Mouse (Mus musculus) lung, adult 2 months (tissue): ENCODE measurements around the gene Gse1.

Experiments used
- CTCF ChIP-seq: fragments of 200-500 bp; IDR thresholded peaks from 2 replicates; pipeline ENCODE4 v1.5.1; 2011; ENCODE audit warnings: mild to moderate bottlenecking, low read length, control low read depth; ENCODE audit not compliant: insufficient read depth
- POLR2A ChIP-seq: fragments of 200-500 bp; IDR thresholded peaks from 2 replicates; pipeline ENCODE4 v1.6.1; 2011; ENCODE audit warnings: low read depth, mild to moderate bottlenecking, control low read depth, low read length, borderline replicate concordance; ENCODE audit errors: extremely low read depth

GRCm38 (mm10) chr8:120232913-120233312 lies 4.7 kb downstream of the Gse1 start:
- TF ChIP-seq POLR2A (no peak), CTCF (no peak)
